Mouse (Mus musculus) left cerebral cortex, adult 9 months (tissue): ENCODE measurements around the gene Sstr3.
A peak's percentile ranks its signal among the peaks of the same experiment; 100 is the strongest.

ENCODE experiments used
- DNase-seq, 2 experiments: peaks; one replicate each; pipeline ENCODE4 v3.0.0; 2022; ENCODE audit warnings: low spot score in 2 of 2

The Sstr3 gene

GRCm38 (mm10) chr15:78544561-78545001, at the start of gene Sstr3:
Gene Sstr3 (minus strand): TSS chr15:78544685.
- DNase-seq, result peak in 1 of 2 experiments; percentile 65

GRCm38 (mm10) chr15:78593896-78594425, 49.5 kb upstream of the Sstr3 start:
- DNase-seq, result no peak

GRCm38 (mm10) chr15:78592452-78592968, 48.0 kb upstream of the Sstr3 start:
- DNase-seq, result no peak

- no peak for DNase-seq
These were observed 47.4 kb upstream of the Sstr3 start for GRCm38 (mm10) chr15:78591680-78592451.

DNA sequence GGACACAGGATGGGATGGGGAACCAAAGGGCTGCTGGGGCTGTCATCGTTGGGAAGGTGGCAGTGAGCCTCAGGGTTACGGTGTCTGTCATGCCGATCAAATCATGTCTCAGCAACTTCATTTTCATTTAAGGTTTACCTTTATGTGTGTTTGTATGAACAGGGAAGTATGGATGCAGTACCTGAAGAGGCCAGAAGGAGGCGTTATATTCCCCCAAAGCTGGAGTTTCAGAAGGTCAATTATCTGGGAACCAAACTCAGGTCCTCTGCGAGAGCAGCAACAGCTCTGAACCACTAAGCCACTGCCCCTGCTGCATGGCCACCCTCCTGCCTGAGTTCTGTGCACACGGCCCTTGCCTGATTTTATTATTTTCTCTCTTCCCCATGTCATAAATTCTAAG, 46.3 kb upstream of the Sstr3 start:
- no peak for DNase-seq

GRCm38 (mm10) chr15:78589936-78590335, 45.5 kb upstream of the Sstr3 start:
- no peak for DNase-seq

GRCm38 (mm10) chr15:78588900-78589299, 44.4 kb upstream of the Sstr3 start:
- no peak for DNase-seq

DNA sequence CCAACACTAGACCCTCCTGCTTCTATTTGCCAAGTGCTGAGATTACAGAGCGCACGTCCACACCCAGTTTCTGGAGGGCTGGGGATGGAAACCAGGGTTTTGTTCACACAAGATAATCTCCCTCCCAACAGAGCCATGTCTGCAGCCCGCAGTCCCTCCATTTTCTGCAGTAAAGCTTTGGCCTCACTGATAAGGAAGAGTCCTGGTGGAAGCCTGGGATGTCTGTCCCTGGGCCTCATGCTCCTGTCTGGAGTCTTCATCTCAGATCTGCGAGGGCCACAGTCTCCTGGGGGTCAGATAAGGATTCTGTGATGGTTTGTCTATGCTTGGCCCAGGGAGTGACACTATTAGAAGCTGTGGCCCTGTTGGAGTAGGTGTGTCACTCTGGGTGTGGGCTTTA, 43.6 kb upstream of the Sstr3 start:
- no peak for DNase-seq

DNA sequence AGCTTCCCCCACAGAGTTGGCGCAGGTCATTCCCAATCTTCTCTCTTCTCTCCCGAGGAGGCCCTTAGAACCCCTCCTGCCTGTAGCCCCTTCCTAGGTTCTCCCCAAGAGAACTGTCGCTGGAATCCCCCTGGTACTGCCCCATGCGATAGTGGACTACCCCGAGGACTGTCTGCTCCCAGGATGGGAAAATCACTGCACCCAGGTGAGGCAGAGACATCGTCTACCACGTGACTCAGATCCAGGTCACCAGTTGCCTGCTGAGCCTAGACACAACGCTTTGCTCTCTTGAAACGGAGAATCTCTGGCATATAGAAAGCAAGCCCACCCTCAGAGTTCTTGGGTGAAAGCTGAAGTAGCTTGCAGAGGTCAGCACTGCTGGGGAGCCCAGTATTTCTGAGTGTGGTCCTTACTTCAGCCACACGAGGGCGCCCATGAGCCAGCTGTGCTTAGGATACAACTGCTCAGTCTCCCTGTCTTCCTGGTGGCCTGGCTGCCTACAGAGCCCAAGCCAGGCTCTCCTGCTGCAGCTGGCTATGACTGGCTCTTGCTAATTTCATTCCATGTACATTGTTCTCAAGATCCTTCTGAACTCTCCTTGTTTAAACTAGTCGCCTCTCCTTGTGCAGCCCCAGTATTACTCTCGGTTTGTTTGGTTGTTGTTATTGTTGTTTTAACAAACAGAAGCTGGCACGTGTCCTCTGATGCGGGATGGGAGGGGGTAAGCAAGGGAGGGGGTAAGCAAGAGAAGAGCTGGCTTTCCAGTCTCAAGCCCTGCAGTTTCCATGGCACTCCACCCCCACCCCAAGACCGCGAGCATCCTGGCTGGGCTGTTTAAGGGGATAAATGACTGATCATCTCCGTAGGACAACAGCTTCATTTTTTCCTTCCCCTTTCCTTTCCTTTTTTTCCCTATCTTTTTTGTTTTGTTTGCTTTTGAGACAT, 42.8 kb upstream of the Sstr3 start:
- peak in 1 of 2 experiments; percentile 91 for DNase-seq

DNA sequence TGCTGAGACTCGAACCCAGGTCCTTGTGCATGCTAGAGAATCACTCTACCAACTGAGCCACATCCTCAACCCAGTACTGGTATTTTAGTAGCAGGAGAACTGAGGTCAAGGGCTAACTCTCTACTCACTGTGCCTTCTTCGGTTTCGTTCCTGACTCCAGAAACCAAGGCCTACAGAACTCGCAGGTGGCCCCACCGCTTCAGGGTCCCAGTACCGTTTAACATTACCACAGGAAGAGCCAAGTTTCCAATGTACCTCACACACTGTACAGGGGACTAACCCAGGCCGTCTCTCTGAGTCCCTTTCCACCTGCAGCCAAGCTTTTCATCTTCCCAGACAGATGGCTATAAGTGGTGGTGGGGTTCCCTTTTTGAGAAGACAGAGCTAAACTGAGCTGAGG, 40.9 kb upstream of the Sstr3 start:
- no peak for DNase-seq

DNA sequence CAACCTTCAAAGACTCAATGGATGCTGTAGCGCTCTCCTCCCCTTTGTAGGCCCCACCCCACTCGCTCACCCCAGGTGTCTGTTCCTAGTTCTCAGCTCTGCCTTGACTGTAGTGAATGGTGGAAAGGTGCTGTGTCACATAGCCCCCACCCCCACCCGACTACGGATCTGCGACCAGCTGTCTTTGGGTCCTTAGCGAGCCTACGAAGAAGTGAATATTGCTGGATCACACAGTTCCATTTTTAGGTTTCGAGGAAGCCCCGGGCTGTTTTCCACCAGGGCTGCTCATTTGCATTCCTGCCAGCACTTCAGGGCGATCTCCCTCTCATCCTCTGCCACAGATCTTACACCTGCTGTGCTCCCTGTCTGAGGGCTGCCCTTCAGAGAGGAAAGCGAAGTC, 38.9 kb upstream of the Sstr3 start:
- peak in 1 of 2 experiments; percentile 26 for DNase-seq

DNA sequence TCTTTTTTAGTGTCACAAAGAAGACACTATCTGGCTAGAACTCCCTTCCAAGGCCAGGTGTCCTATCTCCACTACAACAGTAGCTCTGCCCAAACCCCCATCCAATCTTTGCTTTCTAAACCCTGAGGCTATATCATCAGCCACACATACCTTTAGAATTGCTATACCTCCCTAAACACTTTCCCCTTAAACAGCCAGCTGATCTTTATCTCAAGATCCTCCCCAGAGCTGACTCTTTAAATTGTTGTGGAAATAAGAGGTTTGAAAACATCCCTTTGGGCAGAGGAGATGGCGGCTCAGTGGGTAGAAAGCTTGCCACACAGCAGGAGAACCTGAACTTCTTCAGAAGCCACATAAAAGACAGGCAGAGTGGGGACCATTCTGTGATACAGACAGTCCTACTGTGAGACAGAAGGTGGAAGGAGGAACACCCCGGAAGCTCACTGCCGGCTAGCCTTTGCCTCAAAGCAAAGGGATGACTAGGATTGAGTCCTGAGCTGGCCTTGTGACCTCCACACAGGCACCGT, 31.9 kb upstream of the Sstr3 start:
- no peak for DNase-seq

DNA sequence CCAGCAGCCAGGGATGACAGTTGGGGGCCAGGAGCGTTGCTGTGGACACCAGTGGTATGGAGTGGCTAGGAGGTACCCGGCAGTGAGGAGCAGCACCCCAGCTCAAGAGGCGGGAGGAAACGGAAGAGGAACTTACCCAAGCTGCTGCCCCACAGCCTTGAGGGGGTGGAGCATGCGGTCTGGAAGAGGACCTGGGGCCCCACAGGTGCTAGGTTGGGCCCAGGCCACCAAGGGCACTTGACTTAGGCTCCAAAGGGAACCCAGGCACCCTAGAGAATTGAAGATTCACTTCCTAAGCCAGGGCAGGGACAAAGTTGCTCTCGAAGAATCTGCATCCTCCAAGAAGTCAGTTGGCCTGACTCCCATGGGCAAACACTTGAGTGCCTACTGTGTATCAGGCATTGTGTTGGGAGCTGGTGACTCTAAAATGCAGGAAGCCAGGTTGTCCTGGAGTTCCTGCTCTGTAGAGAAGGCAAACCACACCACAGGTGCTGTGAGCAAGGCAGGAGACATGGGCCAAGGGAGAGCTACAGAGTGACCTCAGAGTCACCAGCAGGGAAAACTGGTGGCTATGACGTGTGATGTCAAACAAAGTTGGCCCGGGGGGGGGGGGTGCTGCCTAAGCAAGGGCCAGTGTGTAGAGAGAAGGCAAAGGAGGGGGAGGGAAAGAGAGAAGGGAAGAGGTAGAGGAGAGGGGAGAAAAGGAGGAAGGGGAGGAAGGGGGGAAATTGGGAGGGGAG, 28.3 kb upstream of the Sstr3 start, which contains the start of gene Rac2:
Gene Rac2, minus strand, starts transcription at position 126 of the 740 bp plus-strand sequence.
- DNase-seq, result no peak

DNA sequence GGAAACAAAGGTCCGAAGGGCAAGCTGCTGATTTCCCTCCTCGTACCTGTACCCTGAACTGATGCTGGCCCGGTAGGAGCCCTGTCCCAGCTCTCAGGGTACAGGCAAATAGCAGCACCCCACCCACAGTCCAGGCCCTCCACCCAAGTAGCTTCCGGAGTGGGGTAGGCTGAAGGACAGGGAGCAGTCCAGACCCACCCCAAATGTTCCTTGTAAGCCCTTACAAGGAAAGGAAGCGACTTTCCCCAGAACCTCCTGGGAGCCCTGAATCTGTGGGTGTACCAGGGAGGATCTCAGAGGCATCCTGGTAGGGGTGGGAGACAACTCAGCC, 27.8 kb upstream of the Sstr3 start:
- DNase-seq, result no peak

DNA sequence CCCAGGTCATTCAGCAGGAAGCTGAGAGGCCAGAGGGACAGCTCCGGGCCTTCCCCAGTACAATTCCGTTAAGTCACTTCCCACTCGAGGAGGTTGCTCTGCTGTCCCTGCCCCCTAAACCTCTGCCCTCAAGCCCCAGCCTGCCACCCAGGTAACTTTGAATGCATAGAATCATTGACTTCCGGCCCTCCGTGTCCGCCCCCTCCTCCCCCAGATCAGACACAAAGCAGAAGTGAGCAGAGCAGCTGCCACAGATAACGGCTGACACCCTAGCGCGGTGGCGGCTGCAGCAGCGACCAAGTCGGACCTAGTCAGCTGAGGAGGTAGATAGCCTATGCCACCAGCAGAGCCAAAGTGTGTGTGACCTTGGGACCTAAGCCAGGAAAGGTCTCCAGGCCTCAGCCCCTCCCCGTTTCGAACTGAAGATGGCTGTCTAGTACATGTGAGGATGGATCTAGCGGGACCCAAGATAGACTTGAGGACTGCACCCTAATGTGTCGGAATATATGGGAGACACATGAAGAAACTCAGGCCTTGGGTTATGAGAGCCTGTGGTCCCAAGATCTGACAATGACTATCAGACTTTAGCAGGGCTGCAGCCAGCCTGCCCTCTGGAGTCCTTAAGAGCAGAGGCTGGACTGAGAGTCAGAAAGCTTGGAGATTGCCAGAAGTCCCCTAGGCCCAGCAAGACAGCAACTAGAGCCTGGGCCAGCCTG, 27.2 kb upstream of the Sstr3 start:
- DNase-seq, result no peak

- DNase-seq, result no peak
These were observed 25.7 kb upstream of the Sstr3 start for GRCm38 (mm10) chr15:78570170-78570569.

DNA sequence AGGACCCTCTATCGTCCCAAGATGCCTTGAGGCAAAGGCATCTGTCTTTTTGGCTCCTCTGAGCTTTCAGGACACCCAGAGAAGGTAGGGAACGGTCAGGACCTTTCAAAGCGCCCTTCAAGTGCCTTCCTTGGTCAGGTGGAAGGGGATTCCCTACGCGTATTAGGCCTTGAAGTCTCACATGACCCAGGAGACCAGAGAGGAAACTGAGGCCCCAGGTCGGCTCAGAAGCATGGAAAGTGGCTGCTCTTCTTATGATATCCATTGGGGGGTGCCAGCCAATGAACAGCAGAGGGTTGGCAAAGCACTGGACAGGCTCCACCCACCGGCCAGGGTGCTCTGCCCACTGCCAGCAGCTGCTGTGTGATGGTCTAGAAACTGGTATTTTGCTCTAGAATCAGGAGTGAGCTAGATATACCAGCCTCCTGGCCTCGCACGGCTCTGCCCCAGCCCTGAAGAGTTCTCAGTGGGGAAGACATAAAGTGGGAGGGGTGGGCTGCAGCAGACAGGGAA, 23.2 kb upstream of the Sstr3 start:
- DNase-seq, result no peak

GRCm38 (mm10) chr15:78564764-78565435, 20.4 kb upstream of the Sstr3 start:
- no peak for DNase-seq

GRCm38 (mm10) chr15:78563937-78564336, 19.5 kb upstream of the Sstr3 start:
- DNase-seq, result no peak

GRCm38 (mm10) chr15:78563344-78563743, 18.9 kb upstream of the Sstr3 start:
- no peak for DNase-seq
